Mouse (Mus musculus) neural tube, postnatal 0 days (tissue): ENCODE data around the gene Prkca. TPM values are rescaled to one million over a fixed set of nuclear protein-coding genes. Genes with fewer than 3 reads are reported as not detected.

Experiments used
- microRNA-seq: library from miRNA; unstranded; fragments of <30 nt; microRNA quantifications from one replicate; pipeline ENCODE4, GENCODE M21; 2016
- polyA plus RNA-seq: library from polyadenylated mRNA; unstranded; fragments of >200 nt; fragmentation: Nextera tagmentation; extraction: Ambion mirVana; gene quantifications from 2 replicates; pipeline ENCODE4 v1.2.1, GENCODE M21; 2015

Prkca gene
- polyA plus RNA-seq, result 9.5 and 10.3 TPM in 2 replicates

DNA sequence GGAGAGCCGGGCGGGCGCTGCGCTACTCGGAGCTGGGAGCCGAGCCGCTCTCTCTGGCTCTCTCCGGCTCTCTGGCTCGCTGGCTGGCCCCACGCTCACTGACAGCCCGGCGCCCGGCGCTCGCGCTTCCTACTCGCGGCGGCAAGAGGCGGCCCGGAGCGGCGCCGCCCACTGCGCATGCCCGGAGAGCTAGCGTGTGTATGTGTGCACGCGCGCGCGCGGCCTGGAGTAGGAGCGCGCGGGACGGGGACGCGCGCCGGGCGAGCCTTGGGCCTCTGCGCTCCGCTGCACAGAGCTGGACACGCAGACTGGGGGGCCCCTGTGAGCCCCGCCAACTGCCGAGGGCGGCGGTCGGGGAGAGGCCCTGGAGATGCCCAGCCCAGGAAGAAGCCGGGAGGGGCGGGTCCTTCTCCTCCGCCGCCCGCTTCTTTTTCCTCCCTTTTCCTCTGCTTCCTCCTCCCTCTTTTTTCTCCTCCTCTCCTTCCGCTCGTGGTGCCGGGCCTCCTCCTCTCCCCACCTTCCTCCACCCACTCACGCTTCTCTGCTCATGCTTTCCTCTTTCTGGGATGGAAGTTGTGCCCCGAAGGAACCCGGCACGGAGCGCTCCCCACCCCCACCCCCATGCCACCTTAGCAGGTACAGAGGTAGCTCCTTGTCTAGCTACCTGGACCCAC lies at the start of gene Prkca:
TSS of gene Prkca (minus strand) at position 140 of the 674 bp plus-strand sequence.

DNA sequence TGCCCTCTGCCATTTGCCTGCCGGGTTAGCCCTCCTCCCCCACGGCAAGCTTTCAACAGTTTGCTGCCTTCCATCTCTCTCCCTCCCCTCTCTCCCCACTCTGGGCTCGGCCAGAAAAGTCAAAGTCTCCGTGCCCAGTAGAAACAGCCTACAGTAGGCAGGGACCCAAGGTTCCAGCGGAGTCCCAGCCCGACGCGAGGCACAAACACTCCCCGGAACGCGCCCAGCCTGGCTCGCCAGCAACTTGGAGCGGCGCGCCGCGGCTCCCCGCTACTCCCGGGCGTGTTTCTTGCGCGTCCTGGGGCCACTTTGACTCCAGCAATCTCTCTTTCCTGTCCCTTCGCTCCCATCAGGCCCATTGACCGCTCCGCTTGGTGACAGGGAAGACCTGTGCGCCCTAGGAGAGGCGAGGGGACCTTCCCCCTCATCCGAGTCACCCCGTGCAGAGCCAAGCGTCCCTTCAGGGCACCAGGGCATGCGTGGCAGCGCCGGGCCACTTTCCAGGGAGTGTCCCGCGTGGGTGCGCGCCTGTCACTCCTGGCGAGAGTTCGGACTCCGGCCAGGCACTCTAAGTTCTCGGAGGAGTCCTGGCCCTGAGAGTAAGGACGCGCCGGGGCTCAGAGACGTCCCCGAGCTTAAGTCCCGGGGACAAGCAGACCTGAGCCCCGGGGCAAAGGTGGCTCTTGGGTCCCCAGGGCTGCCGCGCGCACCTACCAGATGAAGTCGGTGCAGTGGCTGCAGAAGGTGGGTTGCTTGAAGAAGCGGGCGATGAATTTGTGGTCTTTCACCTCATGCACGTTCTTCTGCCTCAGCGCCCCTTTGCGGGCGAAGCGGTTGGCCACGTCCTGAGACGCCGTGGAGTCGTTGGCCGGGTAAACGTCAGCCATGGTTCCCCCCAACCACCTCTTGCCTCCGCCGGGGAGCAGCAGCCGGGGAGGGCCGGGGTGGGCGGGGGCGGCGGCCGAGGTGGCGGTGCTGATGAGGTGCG lies 653 bp downstream of the Prkca start, which contains the start of gene Apoh:
TSS of gene Apoh (plus strand) at position 574 of the 988 bp plus-strand sequence.

DNA sequence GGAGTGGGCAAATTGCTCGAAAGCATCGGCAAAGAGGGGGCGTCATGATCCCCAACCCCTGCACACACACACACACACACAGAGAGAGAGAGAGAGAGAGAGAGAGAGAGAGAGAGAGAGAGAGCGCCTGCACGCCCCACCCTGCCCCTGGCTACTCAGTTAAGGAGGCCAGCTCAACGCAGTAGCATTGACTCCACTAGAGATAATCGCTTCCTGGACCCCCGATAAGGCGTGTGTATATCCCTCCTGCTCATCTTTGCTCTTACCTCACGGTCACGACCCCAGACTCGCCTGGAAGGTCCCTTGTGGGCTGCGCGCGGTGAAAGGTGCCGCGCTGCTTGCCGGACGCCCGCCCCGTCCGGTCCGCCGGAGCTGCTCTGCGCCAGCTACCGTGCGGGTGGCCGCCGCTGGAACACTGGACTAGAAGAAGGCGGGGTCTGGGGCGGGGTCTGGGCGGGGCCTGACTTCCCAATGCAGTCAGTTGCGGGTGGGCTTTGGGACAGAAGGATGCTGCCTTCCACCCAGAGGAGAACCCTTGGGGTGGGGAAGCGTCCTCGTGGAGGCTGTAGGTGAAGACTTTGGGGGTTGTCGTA lies 429.0 kb downstream of the Prkca start, which contains the start of gene Cacng5:
TSS of gene Cacng5 (minus strand) at position 422 of the 593 bp plus-strand sequence.

Small RNA genes lying within 50 kb of the gene (microRNA-seq; reads per million reads assigned to microRNA genes)
- gene Mir7223, result not detected

Other genes starting within 250 kb of the Prkca start
- gene Apoh, start 574 bp downstream of the Prkca start, polyA plus RNA-seq, result 0.72 and 1.1 TPM in 2 replicates
- 6.1 and 6.6 TPM in 2 replicates for gene Cep112, start 81.3 kb upstream of the Prkca start, polyA plus RNA-seq